Mouse (Mus musculus): Measurements from ENCODE around the gene Paqr8.

The Paqr8 gene

DNA sequence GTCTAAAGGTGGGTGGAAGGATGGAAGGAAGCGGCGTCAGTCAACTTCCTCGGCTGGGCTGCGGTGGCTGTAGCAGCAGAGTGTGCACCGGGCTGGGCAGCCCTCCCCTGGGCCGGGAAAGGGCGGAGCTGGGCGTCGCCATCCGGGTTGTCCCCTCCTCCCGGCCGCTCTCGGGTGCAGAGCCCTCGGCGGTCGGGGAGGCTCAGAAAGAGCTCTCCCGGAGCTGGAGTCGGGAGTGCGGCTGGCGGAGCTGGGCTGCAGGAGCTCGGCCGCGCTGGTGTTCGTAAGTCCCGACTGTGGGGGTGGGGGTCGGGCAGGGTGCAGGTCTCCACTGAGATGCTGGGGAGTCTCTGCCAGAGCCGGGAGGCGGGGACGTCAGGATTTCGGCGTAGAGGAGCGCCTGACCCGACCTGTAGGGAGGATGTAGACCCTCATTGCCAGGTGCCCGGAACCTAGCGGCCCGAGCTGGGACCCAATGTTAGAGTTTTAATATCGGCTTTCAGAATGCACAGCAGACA is at the start of gene Paqr8:
TSS of gene Paqr8 (plus strand) at position 203 of the 518 bp plus-strand sequence.
- DNase-seq (ENCODE audit: extremely low spot score, low read depth, low spot score), result peak; percentile 31

DNA sequence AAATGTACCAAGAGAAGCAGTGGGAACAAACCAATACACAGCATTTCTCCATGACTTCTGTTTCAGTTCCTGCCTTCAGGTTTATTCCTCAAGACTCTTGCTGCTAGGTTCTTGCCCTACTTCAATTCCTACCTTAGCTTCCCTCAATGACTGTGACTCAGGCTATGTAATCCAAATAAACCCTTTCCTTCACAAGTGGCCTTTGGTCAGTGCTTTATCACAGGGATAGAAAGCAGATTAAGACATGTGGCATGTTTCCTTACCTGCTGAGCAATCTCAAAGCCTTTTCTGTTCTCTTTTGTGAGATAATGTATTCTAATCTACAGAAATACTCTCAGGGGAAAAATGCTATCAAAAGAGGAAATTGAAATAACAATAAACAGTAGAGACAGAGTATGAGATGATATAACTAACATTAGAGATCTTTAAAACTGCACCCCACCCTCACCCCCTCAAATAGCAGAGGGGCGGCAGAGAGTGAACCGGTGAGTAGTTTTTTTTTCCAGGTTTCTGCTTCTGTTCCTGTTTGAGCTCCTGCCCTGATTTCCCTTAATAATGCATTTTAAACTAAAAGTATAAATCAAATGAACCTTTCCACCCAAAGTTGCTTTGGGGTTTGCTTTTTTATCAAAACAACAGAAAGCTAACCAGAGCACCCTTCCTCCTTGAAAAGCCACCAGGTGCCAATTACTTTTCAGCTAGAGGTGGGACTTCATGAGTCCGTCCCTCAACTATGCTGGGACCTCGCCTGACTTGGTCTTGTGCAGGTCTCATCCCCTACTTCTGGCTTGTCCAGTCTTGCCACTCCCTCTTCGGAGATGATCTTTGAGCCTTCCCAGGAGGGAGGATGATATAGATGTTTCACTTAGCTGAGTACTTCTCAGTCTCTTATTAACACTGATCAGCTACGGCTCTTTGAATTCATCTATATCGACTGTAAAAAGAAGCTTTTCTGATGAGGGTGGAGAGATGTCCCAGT is 33.2 kb upstream of the Paqr8 start:
- no peak for DNase-seq (ENCODE audit: extremely low spot score, low read depth, low spot score)

DNA sequence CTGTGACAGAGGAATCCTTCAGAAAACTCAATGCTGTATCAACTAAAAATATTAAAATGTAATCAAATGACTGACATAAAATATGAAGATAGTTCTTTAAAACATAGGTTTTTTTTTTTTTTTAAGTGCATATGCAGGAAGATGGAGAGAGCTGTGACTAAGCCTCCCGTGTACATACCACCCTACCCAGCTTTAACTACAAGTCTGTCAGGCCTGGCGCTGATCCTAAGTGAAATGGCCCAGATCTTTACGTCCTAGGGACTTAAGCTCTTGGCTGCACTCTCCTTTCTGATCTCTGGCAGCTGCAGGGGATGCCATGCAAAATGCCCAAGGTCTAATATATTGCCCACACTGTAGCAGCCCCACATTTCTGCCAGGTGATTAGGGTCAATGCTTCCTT is 29.6 kb upstream of the Paqr8 start:
- DNase-seq (ENCODE audit: extremely low spot score, low read depth, low spot score), result no peak

DNA sequence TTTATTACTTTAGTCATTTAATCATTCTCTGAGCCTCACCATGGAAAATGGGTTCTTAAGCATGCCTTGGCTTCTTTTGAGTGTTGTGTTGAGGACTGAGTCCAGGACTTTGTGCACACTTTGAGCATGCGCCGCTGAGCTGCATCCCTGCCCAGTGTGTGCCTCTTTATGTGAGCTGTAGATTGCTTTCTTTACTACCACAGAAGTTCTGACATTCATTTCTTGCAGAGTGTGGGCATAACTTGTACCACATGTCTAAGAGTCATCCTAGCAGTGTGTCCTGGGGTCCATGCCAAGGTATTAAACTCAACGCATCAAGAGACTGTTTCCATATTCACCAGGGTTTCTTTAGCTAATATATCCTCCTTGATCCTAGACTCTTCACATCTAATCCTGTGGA is 28.5 kb upstream of the Paqr8 start:
- no peak for DNase-seq (ENCODE audit: extremely low spot score, low read depth, low spot score)

DNA sequence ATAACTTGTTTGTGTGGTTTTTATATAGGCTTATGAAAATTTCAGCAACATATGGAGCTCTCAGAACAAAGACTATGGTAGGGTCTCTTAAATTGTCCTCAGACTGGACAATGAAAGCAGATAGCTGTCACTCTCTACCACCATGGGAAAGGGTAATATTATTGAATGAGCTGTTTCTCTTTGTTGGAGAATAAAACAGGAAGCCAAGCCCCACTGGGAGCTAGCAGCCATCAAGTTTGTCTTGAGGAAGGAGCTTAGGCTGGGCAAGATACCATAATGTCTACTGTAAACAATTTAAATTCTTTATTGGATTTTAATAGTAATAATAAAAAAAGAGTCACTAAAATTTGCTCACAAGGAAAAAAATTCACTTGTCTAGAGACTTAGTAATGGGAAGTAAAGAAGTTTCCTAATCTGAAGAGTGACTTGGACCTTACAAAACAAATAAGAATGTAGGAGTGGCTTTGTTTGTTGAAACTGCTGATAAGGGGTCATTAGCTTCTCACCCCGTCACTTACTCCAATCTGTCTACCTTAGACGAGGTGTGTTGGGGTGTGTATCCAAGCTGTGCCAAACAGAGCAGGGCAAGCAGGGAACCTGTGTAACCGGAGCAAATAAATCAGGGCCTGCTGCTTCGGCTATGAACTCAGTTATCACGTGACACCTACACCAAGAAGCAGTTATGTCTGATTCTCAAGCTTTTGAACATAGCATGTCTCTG is 26.8 kb upstream of the Paqr8 start:
- no peak for DNase-seq (ENCODE audit: extremely low spot score, low read depth, low spot score)

DNA sequence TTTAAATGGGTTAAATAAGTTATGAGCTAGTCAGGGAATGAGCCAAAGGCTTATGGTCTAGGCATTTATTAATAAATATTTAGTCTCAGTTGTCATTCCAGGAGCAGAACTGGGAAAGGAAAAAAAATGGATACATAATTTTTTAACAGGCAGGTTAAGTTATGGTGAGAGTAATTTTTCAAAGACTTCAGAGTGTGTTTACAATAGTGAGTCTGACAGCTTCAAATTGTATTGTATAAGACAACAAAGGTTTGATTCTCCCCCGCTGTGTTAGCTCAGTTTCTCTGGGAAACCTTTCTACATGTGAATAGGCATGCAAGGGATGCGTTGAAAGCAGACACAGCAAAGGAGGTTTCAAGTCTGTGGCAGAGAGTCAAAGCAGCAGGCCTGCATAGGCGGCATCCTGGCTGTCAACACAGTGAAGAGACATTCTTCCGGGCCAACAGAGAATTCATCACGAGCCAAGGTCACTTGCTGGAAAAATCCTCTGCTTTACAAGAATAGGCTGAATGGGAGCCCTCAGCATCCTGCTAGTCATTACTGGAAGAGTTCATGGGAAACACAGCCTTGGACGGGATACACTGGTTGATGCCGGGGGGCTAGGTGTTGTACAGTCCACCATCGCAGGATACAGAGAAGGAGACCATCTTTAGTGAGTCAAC is 23.0 kb upstream of the Paqr8 start:
- no peak for DNase-seq (ENCODE audit: extremely low spot score, low read depth, low spot score)

DNA sequence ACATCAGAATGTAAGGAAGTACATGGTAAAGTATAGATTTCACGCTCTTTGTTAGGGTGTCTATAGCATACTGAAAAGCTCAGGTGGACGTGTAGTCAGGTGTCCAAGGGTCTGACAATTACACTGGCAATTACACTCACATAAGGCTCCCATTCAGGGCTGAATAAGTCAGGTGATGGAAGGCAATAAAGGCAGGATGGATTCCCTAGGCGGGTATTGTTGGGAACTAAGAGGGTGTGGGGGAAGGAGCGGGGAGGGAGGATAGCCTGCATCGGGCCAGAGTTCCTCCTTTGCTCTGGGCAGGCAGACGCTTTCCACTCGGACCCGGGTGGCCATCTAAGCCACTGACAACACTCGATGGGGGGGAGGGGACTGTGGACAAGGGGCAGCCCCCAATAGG is 22.4 kb upstream of the Paqr8 start:
- DNase-seq (ENCODE audit: extremely low spot score, low read depth, low spot score), result no peak

DNA sequence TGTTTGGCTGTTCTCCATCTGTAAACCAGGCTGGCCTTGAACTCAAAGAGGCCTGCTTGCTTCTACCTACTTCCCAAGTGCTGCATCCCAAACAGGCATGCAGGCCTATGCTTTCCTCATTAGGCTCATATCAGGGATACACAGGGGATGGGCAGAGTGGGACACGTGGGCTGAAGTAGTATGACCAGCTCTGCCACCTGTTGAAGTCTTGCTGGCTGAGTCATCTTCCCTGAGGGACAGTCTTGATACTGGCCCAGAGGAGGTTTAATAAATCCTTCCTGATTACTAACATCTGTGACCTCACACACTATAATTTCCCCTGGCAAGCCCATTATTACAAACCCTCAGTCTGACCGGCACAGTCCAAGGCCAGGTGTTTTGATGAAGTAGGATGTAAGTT is 19.5 kb upstream of the Paqr8 start:
- DNase-seq (ENCODE audit: extremely low spot score, low read depth, low spot score), result no peak

DNA sequence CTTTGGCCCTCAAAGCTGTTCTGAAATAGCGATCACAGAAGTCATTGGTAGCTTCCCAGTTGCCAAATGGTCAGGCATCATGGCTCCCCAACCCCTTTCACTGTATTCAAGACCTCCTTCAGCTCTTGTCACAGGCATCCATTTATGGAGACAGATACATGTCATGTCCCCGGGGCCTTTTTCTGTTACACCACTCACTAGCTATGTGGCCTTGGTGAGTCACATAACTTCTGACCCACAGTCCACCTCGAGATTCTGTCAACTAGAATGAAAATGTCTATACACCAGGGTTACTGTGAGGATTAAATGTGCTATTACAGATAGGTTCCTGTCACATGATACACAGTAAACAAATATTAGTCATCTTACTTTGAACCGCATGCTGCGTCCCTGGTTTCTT is 17.9 kb upstream of the Paqr8 start:
- DNase-seq (ENCODE audit: extremely low spot score, low read depth, low spot score), result no peak

DNA sequence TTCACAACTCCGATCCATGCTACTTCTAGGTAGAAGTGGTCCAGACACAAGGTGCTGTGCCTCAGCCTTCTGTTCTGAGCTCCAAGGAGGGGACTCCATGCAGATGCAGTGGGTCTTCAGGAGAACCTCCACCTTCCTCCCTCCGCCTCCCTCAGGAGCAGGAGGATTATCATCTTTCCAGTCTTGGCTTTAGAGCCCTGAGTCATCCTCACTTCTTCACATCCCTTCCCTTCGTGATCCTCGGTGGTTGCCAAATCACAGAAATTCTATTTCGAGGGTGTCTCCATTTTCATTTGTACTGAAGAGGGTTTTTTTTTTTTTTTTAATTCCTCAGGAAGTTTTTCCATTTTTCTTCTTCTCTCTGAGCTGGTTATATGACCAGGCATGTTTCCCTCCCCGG is 16.3 kb upstream of the Paqr8 start:
- no peak for DNase-seq (ENCODE audit: extremely low spot score, low read depth, low spot score)

DNA sequence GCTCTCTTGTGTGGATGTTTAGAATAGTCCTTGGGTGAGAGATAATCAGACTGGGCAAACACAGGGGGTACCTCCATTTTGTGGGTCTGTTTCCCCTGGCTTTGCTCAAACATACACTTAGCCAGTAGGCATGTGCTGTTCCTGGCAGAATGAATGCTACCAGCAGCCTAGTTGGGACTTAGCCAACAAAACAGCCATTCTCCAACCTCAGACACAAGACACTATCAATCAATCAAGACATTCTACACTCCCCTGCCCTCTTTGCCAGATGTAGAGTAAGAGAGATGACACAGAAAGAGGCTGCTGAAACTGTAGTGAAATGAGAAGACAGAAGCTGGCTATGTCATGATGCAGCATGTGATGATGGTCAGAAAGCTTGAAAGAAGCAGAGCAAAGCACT is 13.1 kb upstream of the Paqr8 start:
- no peak for DNase-seq (ENCODE audit: extremely low spot score, low read depth, low spot score)

DNA sequence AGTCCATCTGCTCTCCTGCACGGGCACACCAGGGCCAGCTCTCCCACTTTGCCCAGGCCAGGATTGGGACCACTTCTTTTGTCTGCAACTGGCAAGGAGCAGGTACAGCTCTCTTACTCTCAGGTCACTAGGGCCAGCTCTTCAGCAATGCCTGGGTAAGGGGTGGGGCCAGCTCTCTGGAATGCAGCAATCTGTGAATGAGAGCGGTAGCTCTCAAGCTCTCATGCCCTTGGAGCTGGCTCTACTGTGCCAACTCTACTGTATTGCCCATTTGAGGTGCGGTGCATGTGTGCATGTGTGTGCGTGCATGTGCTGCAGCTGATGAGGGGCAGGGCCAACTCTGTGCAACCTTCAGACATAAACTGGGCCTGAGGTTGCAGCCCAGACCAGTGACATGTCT is 11.0 kb upstream of the Paqr8 start:
- no peak for DNase-seq (ENCODE audit: extremely low spot score, low read depth, low spot score)

DNA sequence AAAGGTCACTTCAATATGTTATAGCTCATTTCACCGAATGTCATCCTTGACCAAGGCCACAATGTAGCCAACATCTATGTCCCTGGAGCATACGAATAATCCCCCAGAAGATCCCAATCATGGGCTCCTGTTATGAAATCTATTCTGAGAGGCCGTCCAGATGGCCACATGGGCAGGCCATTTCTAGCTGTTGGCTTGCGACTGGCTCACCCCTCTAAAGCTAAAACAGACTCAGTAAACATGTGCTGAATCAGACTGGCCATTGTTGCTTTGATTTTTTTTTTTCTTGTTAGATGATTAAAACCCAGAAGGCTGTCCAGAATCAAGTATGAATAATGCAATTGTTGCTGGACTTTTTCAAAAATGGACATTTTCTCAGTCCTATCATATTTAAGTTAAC is 7.3 kb upstream of the Paqr8 start:
- DNase-seq (ENCODE audit: extremely low spot score, low read depth, low spot score), result no peak

DNA sequence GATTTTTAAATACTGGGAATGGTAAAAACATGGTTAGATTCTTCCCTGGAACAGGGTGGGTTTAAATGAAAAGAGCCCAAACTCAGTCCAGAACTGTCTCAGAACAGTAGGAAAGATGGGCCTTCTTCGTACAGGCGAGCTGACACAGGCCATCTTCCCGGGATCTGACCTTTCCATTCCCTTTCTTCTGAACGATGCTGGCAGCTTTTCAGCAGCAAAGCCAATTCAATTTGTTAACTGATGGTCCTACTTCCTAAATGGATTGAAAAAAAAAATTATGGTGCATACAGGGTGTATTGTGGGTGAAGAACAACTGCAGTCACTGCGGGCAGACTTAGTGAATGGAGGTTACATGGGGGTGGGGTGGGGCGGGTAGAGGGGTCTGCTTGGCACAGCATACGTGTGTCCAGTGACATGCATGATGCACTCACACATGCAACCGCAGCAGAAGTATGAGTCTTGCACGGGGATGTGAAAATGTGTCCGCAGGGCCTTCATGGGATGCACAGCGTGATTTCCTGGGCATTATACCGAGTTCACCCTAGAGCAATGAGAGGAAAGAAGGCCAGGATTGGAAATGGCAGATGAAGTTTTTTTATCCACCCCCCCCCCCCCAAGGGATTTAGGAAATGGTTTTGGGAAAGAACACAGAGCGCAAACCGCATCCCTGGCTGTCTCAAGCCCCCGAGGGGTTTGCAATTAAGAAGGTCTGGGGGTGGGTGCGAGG is 566 bp upstream of the Paqr8 start:
- DNase-seq (ENCODE audit: extremely low spot score, low read depth, low spot score), result no peak

DNA sequence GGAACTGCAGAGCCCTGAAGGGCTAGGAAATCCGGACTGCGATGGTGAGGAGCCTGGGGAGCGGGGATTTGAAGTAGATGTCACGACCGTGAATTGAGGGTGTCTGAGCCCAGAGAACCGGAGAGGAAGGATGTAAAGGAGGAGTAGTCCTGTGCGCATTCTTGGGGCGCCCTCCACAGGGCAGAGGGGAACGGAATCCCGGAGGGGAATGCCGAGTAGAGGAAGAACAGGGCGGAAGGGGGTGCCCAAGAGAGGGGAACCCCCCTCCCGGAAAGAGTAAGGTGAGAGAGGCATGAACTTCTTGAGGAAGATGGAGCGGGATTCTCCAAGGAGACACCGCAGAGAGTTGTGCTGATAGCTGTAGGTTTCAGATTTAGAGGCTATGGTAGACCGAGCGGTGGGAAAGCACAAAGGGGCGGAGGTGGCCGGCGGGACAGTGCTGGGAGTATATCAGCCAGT is 564 bp downstream of the Paqr8 start:
- no peak for DNase-seq (ENCODE audit: extremely low spot score, low read depth, low spot score)

DNA sequence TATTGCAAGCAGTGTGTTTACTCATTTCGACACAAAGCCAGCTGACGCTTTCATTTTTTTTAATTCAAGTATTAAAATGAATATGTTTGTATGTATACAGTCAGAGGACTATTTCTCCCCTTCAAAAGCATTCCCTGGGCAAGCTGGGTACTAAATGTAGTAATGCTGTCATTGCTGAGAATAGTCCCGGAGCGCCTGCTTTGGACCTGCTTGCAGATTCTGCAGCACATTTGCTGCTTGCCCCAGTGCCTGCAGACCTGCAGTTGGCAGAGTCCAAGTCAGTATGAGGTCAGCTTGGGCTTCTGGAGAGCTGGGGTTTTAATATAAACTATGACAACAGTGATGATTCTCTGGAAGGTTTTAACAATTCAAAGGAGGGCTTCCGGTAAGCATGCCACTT is 2.7 kb downstream of the Paqr8 start:
- no peak for DNase-seq (ENCODE audit: extremely low spot score, low read depth, low spot score)

DNA sequence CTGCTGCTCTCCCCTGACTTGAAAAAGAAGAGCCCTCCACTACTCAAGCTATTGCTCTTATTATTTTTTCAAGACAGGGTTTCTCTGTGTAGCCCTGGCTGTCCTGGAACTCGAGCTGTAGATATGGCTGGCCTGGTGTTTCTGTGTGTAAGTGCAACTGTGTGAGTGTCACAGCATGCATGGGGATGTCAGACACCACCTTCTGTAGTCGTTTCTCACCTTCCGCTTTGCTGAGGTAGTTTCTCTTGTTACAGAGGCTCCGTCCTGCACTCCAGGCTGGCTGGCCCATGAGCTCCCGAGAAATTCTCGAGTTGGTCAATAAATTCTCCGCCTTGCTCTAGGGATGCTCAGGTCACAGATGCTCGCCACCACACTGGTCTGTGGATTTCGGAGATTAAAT is 8.0 kb downstream of the Paqr8 start:
- DNase-seq (ENCODE audit: extremely low spot score, low read depth, low spot score), result no peak

DNA sequence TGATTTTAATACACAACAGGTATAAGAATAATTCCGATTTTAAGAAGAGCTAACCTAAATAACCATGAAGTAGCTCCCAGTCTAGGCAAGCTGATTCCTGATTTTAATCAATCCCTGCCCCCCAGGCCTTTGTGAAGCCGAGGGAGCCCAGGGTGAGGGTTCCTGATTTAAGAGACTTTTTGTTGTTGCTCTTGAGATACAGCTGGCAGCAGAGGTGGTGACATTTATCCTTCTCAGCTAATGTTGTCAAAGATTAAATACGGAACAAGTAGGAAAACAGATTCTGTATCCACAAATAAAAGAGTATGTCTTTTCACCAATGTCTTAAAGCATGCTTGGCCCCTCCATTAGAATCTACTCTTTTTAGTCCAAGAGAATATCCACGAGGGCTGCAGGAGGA is 9.9 kb downstream of the Paqr8 start:
- DNase-seq (ENCODE audit: extremely low spot score, low read depth, low spot score), result no peak

DNA sequence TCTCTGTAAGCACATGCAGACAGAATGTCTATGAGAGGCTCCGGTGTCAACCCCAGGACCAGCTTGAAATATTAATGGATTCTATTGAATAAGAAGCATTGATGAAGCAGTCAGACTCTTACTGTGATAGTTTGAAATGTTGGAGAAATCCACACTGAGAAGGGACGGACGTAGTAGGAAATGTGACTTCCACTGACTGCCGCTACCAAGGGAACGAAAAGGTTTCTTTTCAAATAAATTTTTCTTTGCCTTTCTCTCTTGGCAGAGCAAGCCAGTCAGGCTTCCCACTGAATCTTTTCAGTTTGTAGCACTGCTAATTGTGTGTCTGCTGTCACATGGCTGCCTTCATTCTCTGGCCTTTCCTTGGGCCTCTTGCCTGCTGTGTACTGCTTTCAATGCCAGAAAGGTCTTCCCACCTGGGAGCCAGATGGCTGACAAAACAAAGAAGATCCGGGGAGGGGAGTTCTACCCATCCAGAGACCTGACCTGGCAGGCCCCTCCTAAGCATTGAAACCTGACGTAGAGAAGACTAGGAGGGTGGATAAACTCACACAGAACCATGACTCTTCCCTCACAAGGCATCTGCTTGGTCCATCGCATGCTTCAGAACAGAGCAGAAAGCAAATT is 15.2 kb downstream of the Paqr8 start:
- DNase-seq (ENCODE audit: extremely low spot score, low read depth, low spot score), result no peak

DNA sequence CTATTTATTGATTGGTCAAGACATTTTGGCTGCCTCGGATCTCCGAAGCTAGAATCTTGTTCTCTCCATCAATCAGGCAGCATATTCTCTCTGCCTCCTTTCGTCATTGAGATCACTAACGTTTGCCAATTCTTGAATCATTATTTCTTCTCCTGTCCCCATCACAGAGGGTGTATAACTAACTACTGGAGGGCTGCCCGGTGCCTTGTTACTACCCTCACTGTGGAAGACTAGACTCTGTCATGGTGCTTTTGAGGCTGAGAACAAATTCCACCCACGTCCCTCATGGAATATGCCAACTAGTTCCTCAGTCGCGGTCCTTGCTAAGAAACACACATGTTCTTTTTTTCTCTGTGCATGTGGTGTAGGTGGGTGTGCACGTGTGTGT is 15.7 kb downstream of the Paqr8 start:
- DNase-seq (ENCODE audit: extremely low spot score, low read depth, low spot score), result no peak

Measured in hindlimb bud, embryonic 11.5 days (tissue).